Mouse (Mus musculus): ENCODE data around the gene Anks6.

GRCm38 (mm10) chr4:46992827-46993473, 64.3 kb downstream of the Anks6 start:
- TF ChIP-seq GATA1 (IDR thresholded peaks at IDR 0.05; ENCODE audit: low read length) (no peak), TAL1 (IDR thresholded peaks at IDR 0.05; ENCODE audit: low read length) (no peak)

Measured in erythroblast, embryonic 14.5 days (primary cell).